Mouse (Mus musculus) mouse trophoblast stem cell (cell line): ENCODE results near the gene Dst.

Experiments
- in situ Hi-C, 2 experiments: fragments of 300-500 bp; cut with MseI, MboI; formaldehyde crosslinking; loops; 2 replicates in 1 of 2; 3 replicates in 1 of 2; pipeline ENCODE4 v1.15.1; 2025

Dst gene

DNA sequence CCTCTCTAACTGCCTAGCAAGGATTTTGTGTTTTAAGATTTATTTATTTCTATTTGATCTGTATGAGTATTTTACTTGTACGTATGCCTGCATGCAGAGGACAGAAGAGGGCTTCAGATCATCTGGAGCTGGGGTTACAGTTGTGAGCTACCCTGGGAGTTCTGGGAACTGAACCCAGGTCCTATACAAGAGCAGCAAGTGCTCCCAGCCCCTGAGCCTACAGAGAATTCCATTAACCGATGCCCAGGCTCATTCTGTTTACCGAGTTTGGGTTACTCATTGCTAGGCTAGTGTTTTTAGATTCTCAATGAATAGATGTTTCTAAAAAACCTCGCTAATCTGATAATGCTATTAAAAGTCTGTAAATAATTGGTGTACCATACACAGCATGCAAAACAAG, 67.3 kb downstream of the Dst start:
- in situ Hi-C loops = no loop called here

DNA sequence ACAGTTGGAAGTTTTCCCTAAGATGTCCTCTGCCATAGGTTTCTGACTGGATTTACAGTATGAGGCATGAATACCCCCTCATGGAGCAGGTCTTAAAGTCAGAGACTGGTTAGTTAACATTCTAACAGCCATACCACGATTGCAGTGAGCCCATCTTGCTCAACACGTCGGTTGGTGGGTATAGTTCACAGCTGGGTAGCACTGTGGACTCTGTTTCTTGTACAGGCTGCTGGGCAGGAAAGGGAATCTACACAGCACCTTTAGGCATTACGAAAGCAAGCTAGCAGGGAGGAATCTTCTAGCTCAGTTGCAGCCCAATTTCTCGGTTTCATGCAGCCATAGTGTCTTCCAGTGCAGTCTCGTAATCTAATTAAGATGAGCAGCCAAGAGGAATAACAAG, 69.8 kb downstream of the Dst start:
- in situ Hi-C loops = no loop called here

DNA sequence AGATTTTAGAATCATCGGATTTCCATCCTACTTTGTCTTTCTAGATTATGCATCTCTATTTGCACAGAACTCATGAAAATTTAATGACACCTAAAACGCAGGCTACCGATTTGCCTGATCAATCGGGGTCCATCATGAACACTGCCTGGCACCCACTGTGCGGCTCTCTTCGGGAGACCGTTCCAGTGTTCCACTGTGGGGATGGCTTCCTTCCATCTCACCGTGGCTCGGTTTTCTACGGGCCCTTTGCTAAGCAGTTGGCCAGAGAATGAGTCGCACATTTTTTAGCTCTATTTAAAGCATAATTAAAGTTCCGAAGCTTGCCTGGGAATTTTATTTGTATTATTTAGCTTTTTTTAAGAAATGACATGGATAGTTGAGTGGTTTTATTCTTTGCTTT, 72.4 kb downstream of the Dst start:
- in situ Hi-C loops = no loop called here

DNA sequence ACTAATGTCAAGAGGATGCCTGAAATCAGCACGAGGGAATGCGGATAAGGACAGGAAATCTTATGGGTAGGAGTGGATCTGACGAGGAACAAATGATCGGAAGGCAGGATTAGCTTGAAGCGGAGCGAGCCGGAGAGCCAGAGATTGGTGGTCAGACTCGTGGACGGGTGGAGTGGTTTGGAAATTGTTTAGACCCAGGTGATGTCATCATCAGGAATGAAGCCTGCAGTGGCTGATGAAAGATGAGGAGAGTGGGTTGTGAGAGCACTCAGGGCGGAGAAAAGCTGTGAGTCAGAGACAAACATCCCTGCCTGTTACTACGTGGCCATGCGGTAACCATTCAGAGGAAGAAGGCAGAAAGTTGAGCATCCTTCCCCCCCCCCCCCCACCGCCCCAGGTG, 81.6 kb downstream of the Dst start:
- in situ Hi-C loops = no loop called here

- in situ Hi-C loops = no loop called here
Observed at GRCm38 (mm10) chr1:33991067-33991466, 83.0 kb downstream of the Dst start.

- in situ Hi-C loops = no loop called here
Observed at GRCm38 (mm10) chr1:33992810-33993209, 84.8 kb downstream of the Dst start.

DNA sequence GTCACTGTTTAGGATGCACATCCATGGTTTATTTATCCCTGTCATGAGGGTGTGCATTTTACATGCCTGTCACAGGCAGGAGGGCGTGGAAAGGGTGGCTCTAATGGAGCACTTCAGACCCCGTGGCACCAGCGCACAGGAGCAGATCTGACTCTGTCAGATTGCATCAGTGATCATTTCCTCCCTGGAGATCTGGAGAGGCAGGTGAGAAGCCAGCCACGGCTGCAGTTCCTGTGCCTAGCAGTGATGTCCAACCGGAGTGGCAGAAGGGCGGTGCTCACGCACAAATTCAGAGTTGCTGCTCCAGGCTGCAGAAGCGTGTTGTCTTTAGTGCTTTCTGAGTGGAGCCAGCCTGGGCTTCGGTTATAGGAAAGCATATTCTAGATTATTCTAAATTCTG, 86.2 kb downstream of the Dst start:
- in situ Hi-C loops = no loop called here

DNA sequence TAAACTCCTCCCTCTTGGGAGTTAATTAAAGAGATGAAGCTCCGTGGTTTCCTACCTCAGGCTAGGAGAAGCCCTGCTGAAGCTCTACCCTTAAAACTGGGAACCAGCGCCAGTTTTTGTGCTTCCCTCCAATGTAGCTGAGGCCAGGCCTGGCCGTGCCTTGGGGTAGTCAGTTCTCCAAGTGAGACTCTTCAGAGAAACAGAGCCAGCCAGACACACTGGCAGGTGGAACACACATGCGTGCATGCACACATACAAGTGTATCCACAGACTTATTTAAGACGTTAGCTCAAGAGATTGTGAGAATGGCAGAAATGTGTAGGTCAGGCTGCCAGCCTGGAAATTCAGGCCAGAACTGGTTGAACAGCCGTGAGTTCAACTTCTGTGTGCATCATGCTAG, 87.4 kb downstream of the Dst start:
- in situ Hi-C loops = no loop called here

DNA sequence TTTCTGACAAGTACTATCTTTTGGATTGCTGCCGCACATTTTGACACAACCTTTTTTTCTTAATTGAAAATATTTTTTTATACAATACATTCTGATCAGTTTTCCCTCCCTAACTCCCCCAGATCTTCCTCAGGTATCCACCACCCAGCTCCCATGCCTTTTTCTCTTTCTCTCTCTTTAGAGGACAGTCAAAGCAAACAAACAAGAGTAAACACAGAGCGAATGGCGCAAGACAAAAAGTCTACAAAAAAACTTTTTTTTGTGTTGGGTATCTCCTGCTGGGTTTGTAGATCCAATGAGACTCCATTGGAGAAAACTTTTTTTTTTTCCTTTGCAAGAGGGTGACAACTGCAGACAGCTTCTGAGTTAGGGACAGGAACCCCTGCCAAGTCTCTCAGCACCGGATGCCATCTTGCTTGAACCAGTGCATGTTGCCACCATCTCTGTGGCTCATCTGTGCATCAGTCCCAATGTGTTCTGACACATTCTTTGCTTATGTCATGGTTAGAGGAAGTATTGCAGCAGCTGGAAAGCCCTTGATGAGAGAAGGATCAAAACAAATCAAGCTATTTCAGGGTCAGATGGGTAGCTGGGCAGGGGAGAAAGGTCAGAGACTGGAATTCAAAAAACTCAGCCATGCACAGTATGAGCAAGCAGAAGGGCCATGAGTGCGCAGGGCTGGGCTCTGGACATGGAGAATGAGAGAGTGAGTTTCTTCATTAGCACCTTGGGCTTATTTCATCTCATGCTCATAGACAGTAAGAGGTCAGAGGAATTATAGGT, 88.3 kb downstream of the Dst start:
- in situ Hi-C loops = no loop called here

DNA sequence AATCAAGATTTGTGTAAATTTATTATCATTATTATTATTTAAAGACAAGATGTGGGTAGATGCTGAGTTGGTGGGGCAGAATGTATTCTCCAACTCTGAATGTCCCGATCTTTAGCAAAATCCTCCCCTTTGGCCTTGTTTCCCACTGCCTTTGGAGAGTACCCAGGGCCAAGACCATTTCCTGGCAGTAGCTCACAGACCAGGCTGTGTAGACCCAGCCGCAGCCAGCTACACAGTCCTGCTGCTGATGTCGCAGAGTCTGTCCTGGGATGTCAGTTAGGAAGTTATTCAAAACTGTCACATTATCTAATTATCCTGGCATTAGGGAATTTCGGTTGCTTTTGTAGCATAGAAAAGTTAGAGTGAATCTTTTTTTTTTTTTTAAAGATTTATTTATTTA, 94.3 kb downstream of the Dst start:
- in situ Hi-C loops = no loop called here

DNA sequence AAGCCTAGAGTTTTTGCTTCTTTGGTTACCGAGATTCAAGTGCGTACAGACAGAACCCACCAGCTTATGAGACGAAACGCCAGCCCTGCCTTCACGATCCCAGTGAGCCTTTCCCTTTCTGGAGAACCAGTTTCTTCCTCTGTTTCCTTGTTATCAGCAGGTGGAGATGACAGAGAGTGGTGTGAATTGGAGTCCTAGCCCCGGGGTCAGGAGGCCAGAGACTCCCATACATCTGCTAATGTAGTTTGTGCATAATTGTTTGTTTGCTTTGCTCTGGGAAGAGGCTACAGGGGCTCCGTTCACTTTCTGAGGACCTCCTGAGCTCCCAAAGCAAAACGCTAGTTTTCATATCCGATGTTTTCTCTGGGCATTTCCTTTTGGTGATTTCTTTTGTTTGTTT, 94.9 kb downstream of the Dst start:
- in situ Hi-C loops = no loop called here

- in situ Hi-C loops = no loop called here
Observed at GRCm38 (mm10) chr1:34005238-34005725, 97.3 kb downstream of the Dst start.

GRCm38 (mm10) chr1:34005726-34006638, 98.0 kb downstream of the Dst start:
- in situ Hi-C loops = no loop called here

DNA sequence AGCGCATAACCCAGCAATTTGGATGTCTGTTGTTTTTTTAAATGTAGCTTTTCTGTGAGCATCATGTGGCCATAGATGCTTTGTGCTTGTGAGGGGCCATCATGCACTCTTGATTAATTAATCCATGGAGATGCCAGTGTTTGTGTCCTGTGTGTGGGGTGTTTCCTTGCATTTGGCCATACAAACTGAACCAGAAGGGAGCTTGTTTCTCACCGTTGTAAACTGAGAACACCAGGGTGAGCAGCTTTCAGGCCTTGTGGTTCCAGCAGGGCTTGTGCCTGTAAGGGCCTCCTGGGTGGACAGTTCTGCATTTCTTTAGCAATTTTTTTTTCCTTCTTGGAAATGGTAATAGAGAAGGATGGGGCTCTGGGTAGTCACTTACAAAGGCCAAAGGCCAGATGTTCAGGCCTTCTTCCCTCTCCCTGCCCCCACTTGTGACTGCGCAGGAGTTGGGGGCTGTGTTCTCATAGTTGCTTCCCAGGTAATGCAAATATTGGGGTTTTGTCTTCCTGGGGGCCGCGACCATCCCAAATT, 98.9 kb downstream of the Dst start:
- in situ Hi-C loops = no loop called here

DNA sequence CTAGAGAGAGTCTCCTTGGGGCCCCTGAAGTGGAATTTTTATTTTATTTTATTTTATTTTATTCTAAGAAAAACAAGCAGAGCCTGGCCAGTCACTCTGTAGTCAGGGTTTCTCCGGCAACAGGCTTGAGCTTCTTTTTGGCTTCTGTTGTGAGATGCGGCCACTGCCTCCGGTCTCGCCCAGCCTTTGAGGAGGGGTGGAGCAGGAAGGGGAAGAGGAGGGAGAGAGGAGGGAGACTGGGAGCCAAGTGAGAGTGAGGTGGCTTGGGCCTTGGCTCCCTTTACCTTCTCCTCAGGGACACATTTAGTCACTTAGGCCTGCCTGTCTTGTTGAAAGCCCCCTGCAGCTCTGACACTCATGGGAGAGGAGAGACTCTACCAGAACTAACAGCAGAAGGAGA, 99.4 kb downstream of the Dst start:
- in situ Hi-C loops = no loop called here

DNA sequence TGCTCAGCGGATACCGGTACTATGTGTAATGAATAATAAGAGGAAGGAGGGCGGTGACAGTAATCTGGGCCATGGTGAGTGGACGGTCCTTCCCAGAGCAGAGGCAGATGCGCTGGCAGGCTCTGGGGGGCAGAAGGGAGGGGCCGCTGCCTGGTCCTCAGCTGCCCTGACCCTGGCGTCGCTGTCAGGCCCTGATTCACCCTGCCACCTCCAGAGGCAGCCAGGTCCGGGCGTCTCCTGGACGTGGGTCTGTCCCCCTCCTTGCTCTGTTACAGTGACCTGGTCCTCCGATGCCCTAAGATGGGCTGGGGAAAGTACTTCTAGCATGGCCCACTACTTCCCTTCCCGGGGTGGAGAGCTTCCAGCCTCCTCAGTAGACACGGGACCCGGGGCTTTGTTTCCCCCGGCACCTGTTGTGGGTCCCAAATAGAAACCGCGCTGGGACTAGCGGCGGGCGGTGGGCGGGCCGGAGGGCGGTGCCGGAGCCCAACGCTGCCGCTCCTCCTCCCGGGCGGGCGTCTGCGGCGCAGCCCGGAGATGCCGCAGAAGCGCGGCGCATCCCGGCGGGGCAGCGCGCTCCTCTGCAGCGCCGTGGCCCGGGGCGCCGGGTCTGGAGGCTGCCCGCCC, 103.1 kb downstream of the Dst start:
- in situ Hi-C loops = no loop called here

GRCm38 (mm10) chr1:34011821-34012271, 103.8 kb downstream of the Dst start:
- in situ Hi-C loops = no loop called here

DNA sequence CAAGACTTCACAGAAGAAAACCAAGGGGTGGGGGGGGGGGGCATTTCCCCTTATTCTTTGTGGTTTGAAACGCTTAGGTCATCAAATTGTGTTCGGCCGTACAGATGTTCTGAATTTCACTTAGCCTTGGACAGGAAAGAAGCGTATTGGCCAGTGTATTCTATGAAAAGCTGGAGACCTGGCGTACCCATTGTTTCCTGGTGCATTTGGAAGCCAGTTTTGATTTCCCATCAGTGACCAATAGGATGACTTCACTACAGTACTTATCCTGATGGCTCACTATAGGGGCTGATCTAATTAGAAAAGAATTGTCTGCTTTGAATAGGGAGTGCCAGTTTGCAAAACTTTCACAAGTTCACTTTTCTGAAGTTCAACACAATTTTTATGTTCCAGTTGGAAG, 105.5 kb downstream of the Dst start:
- in situ Hi-C loops = no loop called here

GRCm38 (mm10) chr1:34016780-34017179, 108.8 kb downstream of the Dst start:
- in situ Hi-C loops = no loop called here

DNA sequence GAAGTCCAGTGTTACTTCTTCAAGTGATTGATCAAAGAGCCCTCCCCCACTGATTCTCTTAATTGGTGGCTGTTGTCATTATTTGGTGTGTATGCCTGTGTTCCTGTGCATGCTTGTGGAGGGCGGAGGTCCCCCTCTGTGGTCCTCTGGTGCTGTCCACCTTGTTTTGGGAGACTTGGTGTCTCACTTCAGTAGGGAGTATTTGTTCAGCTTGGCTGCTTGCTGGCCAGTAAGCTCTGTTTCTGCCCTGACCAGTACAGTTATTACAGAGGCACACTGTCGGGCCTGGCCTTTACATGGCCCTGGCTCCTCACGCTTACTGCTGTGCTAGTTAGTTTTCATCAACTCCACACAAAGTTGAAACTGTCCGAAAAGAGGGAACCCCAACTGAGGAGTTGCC, 109.3 kb downstream of the Dst start:
- in situ Hi-C loops = no loop called here

- in situ Hi-C loops = no loop called here
Observed at GRCm38 (mm10) chr1:34020599-34020998, 112.6 kb downstream of the Dst start.

GRCm38 (mm10) chr1:34021574-34021973, 113.5 kb downstream of the Dst start:
- in situ Hi-C loops = no loop called here
